Mouse (Mus musculus) large intestine, adult 2 months (tissue): ENCODE measurements around the gene Nudcd3. TPM values are rescaled to one million over a fixed set of nuclear protein-coding genes. Genes with fewer than 3 reads are reported as not detected.
A peak's percentile ranks its signal among the peaks of the same experiment; 100 is the strongest.
"Not testable (repeated sequence)": the region's sequence is repeated elsewhere in the genome, so short reads cannot be mapped to it uniquely, and the experiment has no call there.

ENCODE experiments used
- DNase-seq: peaks from one replicate; pipeline ENCODE4 v3.0.0-alpha.2; 2012; ENCODE audit warnings: low read depth, low spot score
- WGBS: fragments of 180-500 bp; shearing (Covaris S2); methylation state at CpG from one replicate; pipeline ENCODE4 v1.1.7; 2018; 5-methylcytosine and 5-hydroxymethylcytosine counted together
- polyA plus RNA-seq: library from polyadenylated mRNA; depleted of rRNA; stranded (reverse); fragments of >200 nt; gene quantifications from 2 replicates; pipeline ENCODE4 v1.2.3, GENCODE M21; 2012

The Nudcd3 gene
- polyA plus RNA-seq, 1 experiment: 32.8 TPM

GRCm38 (mm10) chr11:6138233-6138950, 61.8 kb downstream of the Nudcd3 start:
- 83% methylated on average over 6 of the region's 7 CpGs for WGBS
- no peak for DNase-seq

- WGBS: 88% methylated on average over 4 of the region's 4 CpGs
- no peak for DNase-seq
Measured at GRCm38 (mm10) chr11:6132886-6133285, 67.3 kb downstream of the Nudcd3 start.

- WGBS: 77% methylated on average over 1 of the region's 1 CpGs
- no peak for DNase-seq
Measured at GRCm38 (mm10) chr11:6130578-6130977, 69.6 kb downstream of the Nudcd3 start.

GRCm38 (mm10) chr11:6123605-6124120, 76.6 kb downstream of the Nudcd3 start:
- DNase-seq: no peak
- WGBS: 89% methylated on average over 1 of the region's 1 CpGs

- DNase-seq: no peak
- WGBS: 93% methylated on average over 5 of the region's 5 CpGs
Measured at GRCm38 (mm10) chr11:6122631-6123030, 77.6 kb downstream of the Nudcd3 start.

- no peak for DNase-seq
- WGBS: 88% methylated on average over 11 of the region's 11 CpGs
Measured at GRCm38 (mm10) chr11:6120596-6120995, 79.6 kb downstream of the Nudcd3 start.

- DNase-seq: no peak
- 97% methylated on average over 6 of the region's 6 CpGs for WGBS
Measured at GRCm38 (mm10) chr11:6120001-6120400, 80.2 kb downstream of the Nudcd3 start.

GRCm38 (mm10) chr11:6119312-6119711, 80.9 kb downstream of the Nudcd3 start:
- WGBS: 89% methylated on average over 11 of the region's 11 CpGs
- no peak for DNase-seq

- DNase-seq: no peak
- WGBS: 84% methylated on average over 2 of the region's 2 CpGs
Measured at GRCm38 (mm10) chr11:6117956-6118355, 82.3 kb downstream of the Nudcd3 start.

GRCm38 (mm10) chr11:6111734-6112484, 88.3 kb downstream of the Nudcd3 start:
- peak; percentile 36 for DNase-seq
- 55% methylated on average over 5 of the region's 5 CpGs for WGBS

- no peak for DNase-seq
Measured at GRCm38 (mm10) chr11:6109990-6110389, 90.2 kb downstream of the Nudcd3 start.

GRCm38 (mm10) chr11:6108296-6108695, 91.9 kb downstream of the Nudcd3 start:
- no peak for DNase-seq
- WGBS: 93% methylated on average over 5 of the region's 5 CpGs

- WGBS: 72% methylated on average over 3 of the region's 3 CpGs
- DNase-seq: no peak
Measured at GRCm38 (mm10) chr11:6107722-6108121, 92.5 kb downstream of the Nudcd3 start.

- DNase-seq: no peak
- WGBS: 94% methylated on average over 5 of the region's 5 CpGs
Measured at GRCm38 (mm10) chr11:6104734-6105133, 95.5 kb downstream of the Nudcd3 start.

- 76% methylated on average over 3 of the region's 3 CpGs for WGBS
- not testable (repeated sequence) for DNase-seq
Measured at GRCm38 (mm10) chr11:6096637-6097036, 103.6 kb downstream of the Nudcd3 start.

- WGBS: 29% methylated on average over 4 of the region's 4 CpGs
- no peak for DNase-seq
Measured at GRCm38 (mm10) chr11:6086991-6087390, 113.2 kb downstream of the Nudcd3 start.

- WGBS: 84% methylated on average over 2 of the region's 2 CpGs
- DNase-seq: no peak
Measured at GRCm38 (mm10) chr11:6078737-6079136, 121.5 kb downstream of the Nudcd3 start.

- WGBS: 77% methylated on average over 8 of the region's 8 CpGs
Measured at GRCm38 (mm10) chr11:6075618-6076066, 124.6 kb downstream of the Nudcd3 start.

GRCm38 (mm10) chr11:6068181-6068957, 131.8 kb downstream of the Nudcd3 start:
- 13% methylated on average over 18 of the region's 19 CpGs for WGBS

More at GRCm38 (mm10) chr11:6075618-6076066, 124.6 kb downstream of the Nudcd3 start:
- DNase-seq: no peak

GRCm38 (mm10) chr11:6067160-6067559, 133.1 kb downstream of the Nudcd3 start:
- DNase-seq: no peak
- WGBS: 57% methylated on average over 9 of the region's 9 CpGs

More at GRCm38 (mm10) chr11:6068181-6068957, 131.8 kb downstream of the Nudcd3 start:
- DNase-seq: no peak
